Mouse (Mus musculus) kidney, embryonic 15.5 days (tissue): ENCODE measurements around the gene Tgm1. TPM values are rescaled to one million over a fixed set of nuclear protein-coding genes. Genes with fewer than 3 reads are reported as not detected.

Source experiments
- ATAC-seq: fragments of 200-750 bp; cut with Nextera tagmentation; replicated peaks from 2 replicates; pipeline ENCODE4 v1.8.0; 2017; ENCODE audit warnings: moderate TSS enrichment; ENCODE audit not compliant: low FRiP score
- H3K27ac ChIP-seq: fragments of 300-500 bp; sonication (generic); 2 replicates; pipeline ENCODE4 v1.5.1; 2015; ENCODE audit warnings: mild to moderate bottlenecking, inconsistent platforms
- H3K27me3 ChIP-seq: fragments of 300-500 bp; sonication (generic); 2 replicates; pipeline ENCODE4 v1.6.1; 2015; ENCODE audit warnings: inconsistent platforms
- H3K36me3 ChIP-seq: fragments of 300-500 bp; sonication (generic); 2 replicates; pipeline ENCODE4 v1.6.1; 2015; ENCODE audit warnings: inconsistent platforms
- H3K4me1 ChIP-seq: fragments of 300-500 bp; sonication (generic); 2 replicates; pipeline ENCODE4 v1.6.1; 2015; ENCODE audit warnings: inconsistent platforms
- H3K4me2 ChIP-seq: fragments of 300-500 bp; sonication (generic); 2 replicates; pipeline ENCODE4 v1.6.1; 2015; ENCODE audit warnings: moderate library complexity, mild to moderate bottlenecking, inconsistent platforms
- H3K4me3 ChIP-seq: fragments of 300-500 bp; sonication (generic); replicated peaks from 2 replicates; pipeline ENCODE4 v1.5.1; 2015; ENCODE audit warnings: mild to moderate bottlenecking, inconsistent platforms
- H3K9ac ChIP-seq: fragments of 300-500 bp; sonication (generic); 2 replicates; pipeline ENCODE4 v1.6.1; 2015; ENCODE audit warnings: mild to moderate bottlenecking, inconsistent platforms
- H3K9me3 ChIP-seq: fragments of 300-500 bp; sonication (generic); replicated peaks from 2 replicates; pipeline ENCODE4 v1.6.1; 2016; ENCODE audit warnings: inconsistent platforms
- WGBS: fragments of 180-500 bp; shearing (Covaris S2); methylation state at CpG from one replicate; pipeline ENCODE4 v1.1.7; 2015; ENCODE audit warnings: mixed read lengths; 5-methylcytosine and 5-hydroxymethylcytosine counted together
- polyA plus RNA-seq: library from polyadenylated mRNA; unstranded; fragments of >200 nt; fragmentation: Nextera tagmentation; extraction: Ambion mirVana; gene quantifications from 2 replicates; pipeline ENCODE4 v1.2.1, GENCODE M21; 2015

Gene Tgm1
- polyA plus RNA-seq, 1 experiment from 2014 or later: 2.1 TPM

DNA sequence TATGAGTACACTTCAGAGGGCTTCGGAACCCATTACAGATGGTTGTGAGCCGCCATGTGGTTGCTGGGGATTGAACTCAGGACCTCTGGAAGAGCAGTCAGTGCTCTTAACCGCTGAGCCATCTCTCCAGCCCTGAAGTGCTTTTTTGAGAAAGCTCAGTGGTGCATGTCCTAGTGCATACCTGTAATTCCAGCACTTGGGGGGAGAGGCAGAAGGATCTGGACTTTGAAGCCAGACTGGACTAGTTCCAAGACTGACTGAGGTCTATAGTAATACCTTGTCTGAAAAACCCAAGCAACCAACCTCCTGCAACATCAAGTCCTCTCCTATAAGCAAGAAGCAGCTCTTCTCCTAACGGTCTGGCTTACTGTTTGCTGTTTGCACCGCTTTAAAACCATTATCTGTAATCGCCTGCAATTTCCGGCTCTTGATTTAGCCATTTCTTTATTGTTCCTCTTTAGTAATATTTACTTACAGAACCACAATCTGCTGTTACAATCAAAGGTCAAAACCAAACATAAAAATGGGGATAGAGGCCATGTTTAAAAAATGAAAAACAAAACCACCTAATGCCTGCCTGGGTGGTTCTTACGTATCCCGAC lies 23.5 kb upstream of the Tgm1 start:
- Histone ChIP-seq H3K27ac (0 out of 2 replicates have a peak overlapping the region, but pooled peaks have one; percentile 15), H3K4me1 (peaks cover 4% of the 10 kb centered on the region; the same call in 1 of the 2 replicates), H3K27me3 (no peaks in the 10 kb centered on the region), H3K4me2 (no peak overlapping the region), H3K9me3 (no peaks in the 10 kb centered on the region), H3K4me3 (no peak overlapping the region), H3K36me3 (peaks cover 38% of the 10 kb centered on the region), H3K9ac (no peak overlapping the region)
- ATAC-seq: peak; percentile 69; the same call in 1 of the 2 replicates
- 83% methylated on average over 9 of the region's 9 CpGs for WGBS

DNA sequence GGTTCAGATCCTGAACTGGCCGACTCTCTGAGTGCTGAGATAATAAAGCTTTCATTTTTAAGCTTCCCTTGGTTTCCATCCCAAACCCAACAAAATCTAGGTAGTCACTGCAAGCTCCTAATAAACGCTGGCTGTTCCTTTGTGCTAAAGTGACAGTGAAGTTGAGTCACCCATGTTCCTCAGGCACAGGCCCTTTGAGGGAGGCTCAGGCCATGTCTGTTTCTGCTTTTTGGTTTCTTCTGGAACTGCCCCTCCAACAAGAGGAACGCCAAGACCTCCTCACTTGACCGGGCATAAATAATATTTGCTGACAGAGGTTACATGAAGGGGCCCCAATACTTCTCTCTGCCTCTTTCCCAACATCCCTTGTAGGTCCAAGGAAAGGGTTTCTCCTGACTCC lies 22.0 kb upstream of the Tgm1 start:
- no peak overlapping the region for H3K4me2 ChIP-seq
- 77% methylated on average over 4 of the region's 4 CpGs for WGBS

GRCm38 (mm10) chr14:55735334-55735733 lies 21.6 kb upstream of the Tgm1 start:
- Histone ChIP-seq H3K9me3 (no peaks in the 10 kb centered on the region), H3K27ac (no peak overlapping the region), H3K36me3 (peaks cover 27% of the 10 kb centered on the region), H3K4me1 (peaks cover 4% of the 10 kb centered on the region; the same call in 1 of the 2 replicates), H3K9ac (no peak overlapping the region), H3K27me3 (no peaks in the 10 kb centered on the region), H3K4me3 (no peak overlapping the region), H3K4me2 (no peak overlapping the region)
- 55% methylated on average over 3 of the region's 3 CpGs for WGBS
- no peak for ATAC-seq

More for the DNA sequence above, 22.0 kb upstream of the Tgm1 start:
- H3K4me1 ChIP-seq: peaks cover 4% of the 10 kb centered on the region; the same call in 1 of the 2 replicates
- H3K27ac ChIP-seq: no peak overlapping the region
- no peak overlapping the region for H3K4me3 ChIP-seq
- ATAC-seq: no peak
- H3K36me3 ChIP-seq: peaks cover 31% of the 10 kb centered on the region
- no peaks in the 10 kb centered on the region for H3K27me3 ChIP-seq
- no peak overlapping the region for H3K9ac ChIP-seq
- no peaks in the 10 kb centered on the region for H3K9me3 ChIP-seq

- WGBS: 77% methylated on average over 7 of the region's 7 CpGs
- ATAC-seq: no peak
- H3K4me1 ChIP-seq: peaks cover 4% of the 10 kb centered on the region; the same call in 1 of the 2 replicates
- H3K27ac ChIP-seq: no peak overlapping the region
- H3K36me3 ChIP-seq: peaks cover 22% of the 10 kb centered on the region
- H3K27me3 ChIP-seq: no peaks in the 10 kb centered on the region
- H3K4me3 ChIP-seq: no peak overlapping the region
- H3K9me3 ChIP-seq: no peaks in the 10 kb centered on the region
- H3K9ac ChIP-seq: no peak overlapping the region
- H3K4me2 ChIP-seq: no peak overlapping the region
These were observed 21.1 kb upstream of the Tgm1 start for GRCm38 (mm10) chr14:55734869-55735268.

GRCm38 (mm10) chr14:55733889-55734288 lies 20.2 kb upstream of the Tgm1 start:
- Histone ChIP-seq H3K27ac (no peak overlapping the region), H3K36me3 (peaks cover 12% of the 10 kb centered on the region), H3K27me3 (no peaks in the 10 kb centered on the region), H3K4me1 (peaks cover 4% of the 10 kb centered on the region; the same call in 1 of the 2 replicates), H3K9ac (no peak overlapping the region), H3K9me3 (no peaks in the 10 kb centered on the region), H3K4me3 (no peak overlapping the region), H3K4me2 (no peak overlapping the region)
- ATAC-seq: no peak
- WGBS: 77% methylated on average over 10 of the region's 10 CpGs

- Histone ChIP-seq H3K4me3 (no peak overlapping the region), H3K4me1 (peaks cover 4% of the 10 kb centered on the region; the same call in 1 of the 2 replicates), H3K27me3 (0 out of 2 replicates have a peak, but pooled peaks cover 7% of the 10 kb centered on the region), H3K9ac (no peak overlapping the region), H3K9me3 (no peaks in the 10 kb centered on the region), H3K4me2 (no peak overlapping the region), H3K27ac (no peak overlapping the region), H3K36me3 (no peaks in the 10 kb centered on the region)
- WGBS: 85% methylated on average over 7 of the region's 7 CpGs
- ATAC-seq: no peak
These were observed 16.9 kb upstream of the Tgm1 start for GRCm38 (mm10) chr14:55730531-55731032.

GRCm38 (mm10) chr14:55730116-55730515 lies 16.4 kb upstream of the Tgm1 start:
- 84% methylated on average over 7 of the region's 7 CpGs for WGBS
- ATAC-seq: no peak
- no peak overlapping the region for H3K27ac ChIP-seq
- no peaks in the 10 kb centered on the region for H3K9me3 ChIP-seq
- H3K4me3 ChIP-seq: no peak overlapping the region
- H3K9ac ChIP-seq: no peak overlapping the region
- H3K36me3 ChIP-seq: no peaks in the 10 kb centered on the region
- 0 out of 2 replicates have a peak, but pooled peaks cover 7% of the 10 kb centered on the region for H3K27me3 ChIP-seq
- H3K4me1 ChIP-seq: peaks cover 4% of the 10 kb centered on the region; the same call in 1 of the 2 replicates
- no peak overlapping the region for H3K4me2 ChIP-seq

- Histone ChIP-seq H3K9ac (no peak overlapping the region), H3K9me3 (no peaks in the 10 kb centered on the region), H3K27ac (no peak overlapping the region), H3K27me3 (0 out of 2 replicates have a peak, but pooled peaks cover 7% of the 10 kb centered on the region), H3K4me1 (no peaks in the 10 kb centered on the region), H3K4me3 (no peak overlapping the region), H3K36me3 (no peaks in the 10 kb centered on the region), H3K4me2 (no peak overlapping the region)
- ATAC-seq: no peak
- 71% methylated on average over 8 of the region's 8 CpGs for WGBS
These were observed 14.4 kb upstream of the Tgm1 start for GRCm38 (mm10) chr14:55727889-55728685.

GRCm38 (mm10) chr14:55726261-55726660 lies 12.5 kb upstream of the Tgm1 start:
- Histone ChIP-seq H3K27ac (no peak overlapping the region), H3K4me1 (peaks cover 7% of the 10 kb centered on the region; the same call in 1 of the 2 replicates), H3K36me3 (no peaks in the 10 kb centered on the region), H3K9ac (no peak overlapping the region), H3K9me3 (no peaks in the 10 kb centered on the region), H3K4me3 (no peak overlapping the region), H3K4me2 (no peak overlapping the region), H3K27me3 (0 out of 2 replicates have a peak, but pooled peaks cover 7% of the 10 kb centered on the region)
- no peak for ATAC-seq

GRCm38 (mm10) chr14:55724411-55724871 lies 10.7 kb upstream of the Tgm1 start:
- H3K4me1 ChIP-seq: peaks cover 16% of the 10 kb centered on the region
- peaks cover 8% of the 10 kb centered on the region; the same call in 1 of the 2 replicates for H3K36me3 ChIP-seq
- H3K4me3 ChIP-seq: no peak overlapping the region
- no peak overlapping the region for H3K9ac ChIP-seq
- H3K9me3 ChIP-seq: no peaks in the 10 kb centered on the region
- H3K27me3 ChIP-seq: 0 out of 2 replicates have a peak, but pooled peaks cover 7% of the 10 kb centered on the region
- no peak overlapping the region for H3K4me2 ChIP-seq
- no peak overlapping the region for H3K27ac ChIP-seq
- 52% methylated on average over 8 of the region's 8 CpGs for WGBS
- ATAC-seq: no peak

DNA sequence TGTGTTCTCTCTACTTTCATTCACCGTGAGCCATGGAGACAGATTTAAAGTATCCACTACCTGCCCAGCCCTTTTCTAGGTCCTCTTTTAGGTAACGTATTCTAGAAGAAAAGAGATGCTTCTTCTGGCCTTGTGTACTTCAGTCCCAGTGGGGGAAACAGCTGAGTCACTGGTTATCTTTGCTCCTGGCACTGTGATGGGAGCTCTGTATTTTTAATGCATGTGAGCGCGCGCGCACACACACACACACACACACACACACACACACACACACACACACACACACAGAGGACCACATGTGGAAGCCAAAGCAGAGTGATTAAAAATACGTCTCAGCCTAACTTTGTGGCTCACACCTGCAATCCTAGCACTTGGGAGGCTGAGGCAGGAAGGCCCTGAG lies 9.7 kb upstream of the Tgm1 start:
- Histone ChIP-seq H3K9me3 (no peaks in the 10 kb centered on the region), H3K4me1 (peaks cover 16% of the 10 kb centered on the region), H3K27ac (no peak overlapping the region), H3K4me3 (no peak overlapping the region), H3K4me2 (no peak overlapping the region), H3K36me3 (peaks cover 17% of the 10 kb centered on the region), H3K9ac (no peak overlapping the region), H3K27me3 (0 out of 2 replicates have a peak, but pooled peaks cover 7% of the 10 kb centered on the region)
- WGBS: 94% methylated on average over 7 of the region's 7 CpGs
- ATAC-seq: no peak

DNA sequence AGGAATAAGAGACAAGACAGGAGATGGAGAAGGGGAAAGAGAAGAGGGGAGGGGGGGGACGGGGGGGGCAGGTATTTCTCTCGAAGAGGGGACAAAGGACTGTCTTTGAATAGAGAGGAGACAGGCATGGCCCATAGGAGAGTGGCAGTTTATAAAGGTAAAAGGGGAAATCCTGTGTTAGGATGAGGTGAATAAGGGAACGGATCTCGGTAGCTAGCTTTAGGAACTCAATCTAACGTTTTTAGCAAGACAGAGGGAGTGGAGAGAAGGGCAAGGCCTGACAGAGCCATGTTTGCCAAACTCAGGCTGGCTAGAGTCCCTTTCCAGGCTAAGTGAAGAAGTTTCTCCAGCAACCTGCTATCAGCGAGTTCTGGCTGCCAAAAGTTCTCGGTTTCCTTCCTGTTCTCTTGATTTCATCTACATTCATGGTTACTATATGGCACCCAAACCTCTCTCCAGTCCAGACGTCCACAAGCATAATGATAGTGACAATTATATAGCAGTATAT lies 8.8 kb upstream of the Tgm1 start:
- Histone ChIP-seq H3K4me2 (peak overlapping the region; percentile 77), H3K9ac (peak overlapping the region; percentile 83), H3K27ac (peak overlapping the region; percentile 93), H3K4me3 (peak overlapping the region; percentile 88), H3K4me1 (peaks cover 16% of the 10 kb centered on the region), H3K27me3 (0 out of 2 replicates have a peak, but pooled peaks cover 2% of the 10 kb centered on the region), H3K9me3 (no peaks in the 10 kb centered on the region), H3K36me3 (peaks cover 26% of the 10 kb centered on the region)
- 48% methylated on average over 8 of the region's 8 CpGs for WGBS
- no peak for ATAC-seq
